In the genomic region with DNA sequence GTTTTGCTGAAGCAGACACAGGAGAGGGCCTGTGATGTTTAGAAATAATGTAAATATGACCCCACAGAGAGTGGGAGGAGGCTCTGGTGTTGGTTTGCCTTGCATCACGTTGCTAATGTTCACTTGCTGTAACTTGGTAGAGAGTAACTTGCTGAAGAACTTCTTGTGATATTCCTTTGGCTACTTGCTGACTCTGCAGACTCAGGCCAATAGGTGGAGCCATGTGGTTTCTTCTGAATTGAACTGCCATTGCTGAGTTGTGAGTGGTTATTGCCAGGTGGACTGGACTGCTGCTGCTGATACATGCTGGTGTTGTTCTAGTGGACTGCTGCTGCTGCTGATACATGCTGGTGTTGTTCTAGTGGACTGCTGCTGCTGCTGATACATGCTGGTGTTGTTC, we compare ENCODE assay signal across 8 mouse cellular contexts. TPM values are rescaled to one million over a fixed set of nuclear protein-coding genes. Genes with fewer than 3 reads are reported as not detected.
DNase-seq lines count a peak whose midpoint lies in the region; ATAC-seq lines count a peak whose summit lies in the region.

No protein-coding gene starts in this region.

- H3K4me1 ChIP-seq in hindbrain, embryonic 16.5 days (ENCODE audit: control insufficient read depth, insufficient read depth, low read depth, low read length): no peaks in the 10 kb centered on the region

- no peaks in the 10 kb centered on the region for H3K36me3 ChIP-seq in hindbrain, embryonic 16.5 days (ENCODE audit: control insufficient read depth, insufficient read depth, low read length)

- intact Hi-C loops in gastrocnemius, postnatal 14 days (cut with DNase I; ENCODE audit: low total_unique reads): loop anchor here (10.0 kb wide), 1 partner anchor 49 kb away; the partner anchor contains the start of gene Ceacam2

- H3K9me3 ChIP-seq in hindbrain, embryonic 16.5 days (ENCODE audit: control insufficient read depth, low read length): no peaks in the 10 kb centered on the region

- H3K4me3 ChIP-seq in hindbrain, embryonic 16.5 days (ENCODE audit: low read length): no peak overlapping the region

- H3K9ac ChIP-seq in hindbrain, embryonic 16.5 days (ENCODE audit: low read depth, low read length): no peak overlapping the region

- H3K27me3 ChIP-seq in hindbrain, embryonic 16.5 days (replicated peaks; ENCODE audit: control insufficient read depth, insufficient read depth, low read length): no peaks in the 10 kb centered on the region

- H3K4me2 ChIP-seq in hindbrain, embryonic 16.5 days (ENCODE audit: low read length): no peak overlapping the region

- 22% methylated on average over 1 of the region's 1 CpGs for WGBS in hindbrain, embryonic 16.5 days

- peak; percentile 10 for DNase-seq in gastrocnemius, postnatal 10 days
- no peak for DNase-seq in gastrocnemius, postnatal 14 days
- peak; percentile 36 to 55 for DNase-seq in spleen, adult 18-20 months
- no peak for DNase-seq in spleen, adult 12 weeks (ENCODE audit: low spot score)
- DNase-seq in embryo, embryonic 10.5 days (ENCODE audit: low spot score): peak; percentile 17
- DNase-seq in lung, postnatal 36 days: peak; percentile 83

- no peak for ATAC-seq in hindbrain, embryonic 16.5 days
- ATAC-seq in erythroid progenitor cell, adult 5-6 weeks (replicated peaks; ENCODE audit: low FRiP score, poor library complexity, severe bottlenecking): no peak

- H3K27ac ChIP-seq in hindbrain, embryonic 16.5 days (ENCODE audit: low read depth, low read length): no peak overlapping the region

RNA-seq across cellular contexts. Expression of gene Ceacam1, which starts 8.8 kb away (rescaled TPM):
- 1 to 10 TPM; 4.9 to 7.8 TPM for total RNA-seq in gastrocnemius, postnatal 10 days (2021)
- 1 to 10 TPM; 5.1 to 6.4 TPM for total RNA-seq in gastrocnemius, postnatal 14 days (2021)
- 0.59 and 1.6 TPM in 2 replicates for polyA plus RNA-seq in hindbrain, embryonic 16.5 days (2015; fragmentation: Nextera tagmentation; extraction: Ambion mirVana)
- total RNA-seq in erythroid progenitor cell, adult 5-6 weeks (2015; ENCODE audit: low replicate concordance): 52.0 and 58.4 TPM in 2 replicates
- total RNA-seq in erythroid progenitor cell, adult 5-6 weeks (2017; ENCODE audit: low replicate concordance): 9.5 and 13.3 TPM in 2 replicates

RNA-seq across cellular contexts. Expression of gene Ceacam2, which starts 53.5 kb away (rescaled TPM):
- under 1 TPM; 0.35 to 0.75 TPM for total RNA-seq in gastrocnemius, postnatal 10 days (2021)
- total RNA-seq in gastrocnemius, postnatal 14 days (2021): under 1 TPM; 0.43 to 0.60 TPM
- polyA plus RNA-seq in hindbrain, embryonic 16.5 days (2015; fragmentation: Nextera tagmentation; extraction: Ambion mirVana): 0.05 and 0.16 TPM in 2 replicates
- total RNA-seq in erythroid progenitor cell, adult 5-6 weeks (2015; ENCODE audit: low replicate concordance): not detected in 2 replicates
- total RNA-seq in erythroid progenitor cell, adult 5-6 weeks (2017; ENCODE audit: low replicate concordance): not detected in 2 replicates

Comparison
In these comparisons a context has a peak if more than half of its experiments do, and no peak if none do; other contexts are left out.
1. DNase-seq: peak in gastrocnemius, postnatal 10 days (single experiment), spleen, adult 18-20 months (2 of 2), embryo, embryonic 10.5 days (single experiment) and lung, postnatal 36 days (single experiment); none in gastrocnemius, postnatal 14 days (single experiment) and spleen, adult 12 weeks (single experiment).